Mouse (Mus musculus) adrenal gland, adult 2 months (tissue): ENCODE measurements around the gene Hbp1. TPM values are rescaled to one million over a fixed set of nuclear protein-coding genes. Genes with fewer than 3 reads are reported as not detected.

Experiments used
- DNase-seq: peaks from one replicate; pipeline ENCODE4 v3.0.0; 2021
- polyA plus RNA-seq: library from polyadenylated mRNA; depleted of rRNA; stranded (reverse); fragments of >200 nt; gene quantifications from 2 replicates; pipeline ENCODE4 v1.2.3, GENCODE M21; 2012
- total RNA-seq, 2 experiments: library from RNA; stranded (reverse); gene quantifications; 2 replicates each; pipeline ENCODE4 v1.2.3; 2021

Gene Hbp1
- total and polyA plus RNA-seq, 3 experiments, result 49.8 to 95.2 (median 76.4) TPM

GRCm38 (mm10) chr12:31950659-31951031, 310 bp upstream of the Hbp1 start:
- no peak for DNase-seq

GRCm38 (mm10) chr12:31949193-31949741, 1.1 kb downstream of the Hbp1 start:
- peak; percentile 97 for DNase-seq

GRCm38 (mm10) chr12:31948101-31949000, 2.0 kb downstream of the Hbp1 start:
- no peak for DNase-seq

- no peak for DNase-seq
Measured at GRCm38 (mm10) chr12:31947476-31947875, 2.9 kb downstream of the Hbp1 start.

GRCm38 (mm10) chr12:31944405-31944804, 5.9 kb downstream of the Hbp1 start:
- DNase-seq, result no peak

GRCm38 (mm10) chr12:31943020-31943654, 7.2 kb downstream of the Hbp1 start:
- DNase-seq, result no peak

GRCm38 (mm10) chr12:31939026-31939425, 11.3 kb downstream of the Hbp1 start:
- DNase-seq, result no peak

GRCm38 (mm10) chr12:31938391-31938997, 11.8 kb downstream of the Hbp1 start:
- no peak for DNase-seq

- DNase-seq, result no peak
Measured at GRCm38 (mm10) chr12:31937613-31938012, 12.7 kb downstream of the Hbp1 start.

- no peak for DNase-seq
Measured at GRCm38 (mm10) chr12:31936657-31937300, 13.6 kb downstream of the Hbp1 start.

GRCm38 (mm10) chr12:31931818-31932217, 18.5 kb downstream of the Hbp1 start:
- DNase-seq, result no peak

GRCm38 (mm10) chr12:31928498-31928897, 21.8 kb downstream of the Hbp1 start:
- no peak for DNase-seq

- peak; percentile 73 for DNase-seq
Measured at GRCm38 (mm10) chr12:31926661-31927061, 23.7 kb downstream of the Hbp1 start.

GRCm38 (mm10) chr12:31925343-31925742, 25.0 kb downstream of the Hbp1 start:
- DNase-seq, result no peak

- no peak for DNase-seq
Measured at GRCm38 (mm10) chr12:31924135-31924534, 26.2 kb downstream of the Hbp1 start.

- DNase-seq, result no peak
Measured at GRCm38 (mm10) chr12:31920464-31921405, 29.6 kb downstream of the Hbp1 start.

- DNase-seq, result peak; percentile 89
Measured at GRCm38 (mm10) chr12:31917245-31917644, 33.1 kb downstream of the Hbp1 start.

- no peak for DNase-seq
Measured at GRCm38 (mm10) chr12:31916691-31917090, 33.6 kb downstream of the Hbp1 start.

GRCm38 (mm10) chr12:31913614-31914013, 36.7 kb downstream of the Hbp1 start:
- DNase-seq, result peak; percentile 81

- DNase-seq, result no peak
Measured at GRCm38 (mm10) chr12:31912966-31913551, 37.3 kb downstream of the Hbp1 start.

- no peak for DNase-seq
Measured at GRCm38 (mm10) chr12:31907436-31907835, 42.9 kb downstream of the Hbp1 start.
